In the genomic region with DNA sequence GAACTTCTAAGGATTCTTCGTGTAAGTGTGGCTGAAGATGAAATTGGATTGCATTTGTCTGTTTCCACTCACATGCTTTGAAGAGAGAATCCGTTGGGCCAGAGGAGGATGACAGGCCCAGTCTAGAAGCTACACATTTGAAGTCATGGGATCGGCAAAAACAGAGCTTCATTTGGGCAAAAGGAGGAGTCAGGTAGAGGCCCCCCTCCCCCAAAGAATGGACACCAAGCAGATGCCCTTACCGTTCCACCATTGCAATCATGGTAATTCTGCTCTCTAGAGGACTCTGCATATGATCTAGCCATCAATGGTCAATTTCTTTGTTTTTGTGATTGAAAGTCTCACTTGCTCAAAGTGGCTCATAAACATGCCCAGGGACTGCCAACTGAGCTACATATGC, we compare ENCODE assay signal across 29 mouse cellular contexts.
"Had no signal": no experiment of that assay in that cellular context is flagged by ENCODE, and none has a peak within 500 bp of the region (broad histone marks: within the 10 kb centered on the region; RNA-seq: fewer than 3 reads in every experiment).

No protein-coding gene starts in this region.

- H3K4me3 ChIP-seq: limb, embryonic 10.5 days; limb, embryonic 12.5 days; limb, embryonic 13.5 days; limb, embryonic 15.5 days; liver, embryonic 12.5 days; liver, embryonic 13.5 days; liver, embryonic 15.5 days; lung, embryonic 15.5 days; megakaryocyte, embryonic 14.5 days; midbrain, embryonic 10.5 days; midbrain, embryonic 12.5 days; midbrain, embryonic 13.5 days; midbrain, embryonic 15.5 days; myocyte; neural tube, embryonic 12.5 days had no signal

- H3K4me2 ChIP-seq: limb, embryonic 12.5 days; limb, embryonic 13.5 days; limb, embryonic 15.5 days; liver, embryonic 11.5 days; liver, embryonic 12.5 days; liver, embryonic 13.5 days; liver, embryonic 15.5 days; lung, embryonic 14.5 days; lung, embryonic 15.5 days; midbrain, embryonic 11.5 days; midbrain, embryonic 12.5 days; midbrain, embryonic 13.5 days; midbrain, embryonic 15.5 days; neural tube, embryonic 12.5 days had no signal

- H3K9me3 ChIP-seq: limb, embryonic 10.5 days; limb, embryonic 12.5 days; limb, embryonic 13.5 days; limb, embryonic 15.5 days; liver, embryonic 12.5 days; liver, embryonic 13.5 days; liver, embryonic 15.5 days; lung, embryonic 15.5 days; megakaryocyte, embryonic 14.5 days; midbrain, embryonic 10.5 days; midbrain, embryonic 12.5 days; midbrain, embryonic 13.5 days; midbrain, embryonic 15.5 days; neural tube, embryonic 12.5 days had no signal

- H3K9ac ChIP-seq: limb, embryonic 12.5 days; limb, embryonic 13.5 days; limb, embryonic 15.5 days; liver, embryonic 12.5 days; liver, embryonic 13.5 days; liver, embryonic 14.5 days; liver, embryonic 15.5 days; liver, postnatal 0 days; lung, embryonic 14.5 days; lung, embryonic 15.5 days; midbrain, embryonic 12.5 days; midbrain, embryonic 13.5 days; midbrain, embryonic 15.5 days; neural tube, embryonic 12.5 days had no signal

- DNase-seq: left cerebral cortex, postnatal 4 days; liver; liver, embryonic 13.5 days; liver, postnatal 0 days; lung, adult 18-20 months; lung, adult 2 months; lung, embryonic 14.5 days; lung, postnatal 10 days; lung, postnatal 14 days; lung, postnatal 36 days; lung, postnatal 4 days had no signal

- H3K27me3 ChIP-seq: limb, embryonic 12.5 days; limb, embryonic 13.5 days; limb, embryonic 15.5 days; liver, embryonic 12.5 days; liver, embryonic 13.5 days; liver, embryonic 15.5 days; lung, embryonic 15.5 days; midbrain, embryonic 12.5 days; midbrain, embryonic 13.5 days; midbrain, embryonic 15.5 days; neural tube, embryonic 12.5 days had no signal

- H3K4me1 ChIP-seq: limb, embryonic 12.5 days; limb, embryonic 13.5 days; liver, embryonic 12.5 days; liver, embryonic 13.5 days; liver, embryonic 15.5 days; midbrain, embryonic 12.5 days; midbrain, embryonic 13.5 days; midbrain, embryonic 15.5 days; neural tube, embryonic 12.5 days had no signal

- H3K36me3 ChIP-seq: limb, embryonic 10.5 days; limb, embryonic 12.5 days; limb, embryonic 13.5 days; limb, embryonic 15.5 days; liver, embryonic 12.5 days; liver, embryonic 13.5 days; liver, embryonic 15.5 days; lung, embryonic 15.5 days; midbrain, embryonic 10.5 days; midbrain, embryonic 12.5 days; midbrain, embryonic 13.5 days; midbrain, embryonic 15.5 days; neural tube, embryonic 12.5 days had no signal

- H3K27ac ChIP-seq: limb, embryonic 10.5 days; limb, embryonic 12.5 days; limb, embryonic 13.5 days; limb, embryonic 15.5 days; liver, embryonic 12.5 days; liver, embryonic 13.5 days; liver, embryonic 14.5 days; liver, embryonic 15.5 days; lung, embryonic 15.5 days; macrophage; midbrain, embryonic 10.5 days; midbrain, embryonic 12.5 days; midbrain, embryonic 13.5 days; midbrain, embryonic 15.5 days; neural tube, embryonic 12.5 days had no signal
